Mouse (Mus musculus): ENCODE results near the gene Gstt4.
"Not testable (repeated sequence)": the region's sequence is repeated elsewhere in the genome, so short reads cannot be mapped to it uniquely, and the experiment has no call there.

Gene Gstt4

DNA sequence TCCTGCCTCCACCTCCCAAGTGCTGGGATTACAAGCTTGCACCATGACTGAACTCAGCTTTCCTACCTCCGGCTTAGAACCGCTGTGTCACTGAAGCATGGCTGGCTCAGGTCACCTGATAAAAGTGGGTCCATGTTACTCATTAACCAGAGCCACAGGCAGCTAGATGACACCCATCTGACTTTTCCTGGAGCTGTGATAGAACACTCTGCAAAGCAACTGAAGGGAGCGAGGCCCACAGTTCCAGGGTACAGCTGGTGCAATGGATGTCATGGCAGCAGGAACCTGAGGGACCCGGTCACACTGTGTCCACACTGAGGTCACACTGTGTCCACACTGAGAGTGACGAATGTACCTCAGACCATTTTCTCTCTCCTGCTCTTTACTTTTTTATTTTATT is 32.5 kb downstream of the Gstt4 start:
- no peak for DNase-seq (ENCODE audit: extremely low spot score, low read depth, low spot score)

DNA sequence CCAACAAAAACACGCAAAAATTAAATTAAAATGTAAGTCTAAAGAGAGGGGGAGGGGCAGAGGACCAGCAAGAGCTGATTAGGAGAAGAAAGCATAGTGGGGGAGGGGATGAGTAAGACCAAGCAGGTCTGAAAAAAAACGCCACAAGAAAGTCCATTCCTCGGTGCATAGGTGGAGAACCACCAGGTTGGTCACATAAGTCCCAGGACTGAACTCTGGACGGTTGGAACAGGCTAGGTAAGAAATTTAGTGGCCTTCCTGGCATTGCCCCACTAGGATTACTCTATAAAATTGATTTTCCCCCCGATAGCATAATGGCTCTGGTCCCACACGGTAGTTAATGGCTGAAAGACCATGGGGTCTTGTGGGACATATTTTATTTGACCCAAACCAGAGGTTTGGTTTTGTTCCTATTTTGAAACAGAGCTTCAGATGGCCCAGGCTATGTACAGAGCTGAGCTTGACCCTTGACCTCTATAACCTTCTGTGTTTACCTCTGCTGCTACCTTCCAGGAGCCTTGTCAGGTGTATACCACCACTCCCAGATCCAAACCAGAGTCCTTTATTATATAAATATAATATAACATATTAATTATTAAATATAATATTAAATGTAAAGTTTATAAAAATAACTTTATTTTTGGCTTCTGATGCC is 33.1 kb downstream of the Gstt4 start:
- no peak for DNase-seq (ENCODE audit: extremely low spot score, low read depth, low spot score)

DNA sequence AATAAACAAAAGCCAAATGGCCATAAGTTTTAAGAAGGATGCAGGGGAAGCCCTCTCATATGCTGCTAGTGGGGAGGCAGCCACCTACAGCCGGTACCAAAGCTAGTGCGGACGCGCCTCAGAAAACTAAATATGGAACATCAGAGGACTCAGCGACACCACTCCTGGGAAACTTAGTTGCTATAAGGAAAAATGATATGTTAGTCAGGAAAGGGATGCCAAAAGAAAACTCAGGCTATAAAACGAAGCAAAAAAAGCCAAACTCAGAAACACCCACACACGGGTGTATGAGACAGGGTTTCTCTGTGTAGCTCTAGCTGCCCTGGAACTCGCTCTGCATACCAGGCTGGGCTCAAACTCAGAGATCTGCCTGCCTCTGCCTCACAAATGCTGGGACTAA is 34.1 kb downstream of the Gstt4 start:
- DNase-seq (ENCODE audit: extremely low spot score, low read depth, low spot score) = no peak

DNA sequence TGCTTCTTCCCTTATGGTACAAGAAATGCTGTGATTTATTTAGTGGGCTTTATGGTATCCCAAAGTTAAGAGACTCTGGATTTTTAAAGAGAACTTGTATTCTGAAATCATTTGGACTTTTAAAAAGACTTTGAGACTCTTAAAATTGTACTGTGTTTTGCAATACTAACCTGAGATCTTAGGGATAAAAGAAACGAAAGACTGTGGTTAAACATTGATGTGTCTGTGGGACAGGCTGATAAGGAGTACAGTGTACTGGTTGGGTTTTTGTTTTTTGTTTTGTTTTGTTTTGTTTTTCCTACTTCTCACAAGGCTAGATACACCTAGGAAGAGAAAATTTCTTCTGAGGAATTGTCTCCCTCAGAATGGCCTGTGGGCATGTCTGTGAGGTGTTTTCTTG is 36.9 kb downstream of the Gstt4 start:
- no peak for DNase-seq (ENCODE audit: extremely low spot score, low read depth, low spot score)

DNA sequence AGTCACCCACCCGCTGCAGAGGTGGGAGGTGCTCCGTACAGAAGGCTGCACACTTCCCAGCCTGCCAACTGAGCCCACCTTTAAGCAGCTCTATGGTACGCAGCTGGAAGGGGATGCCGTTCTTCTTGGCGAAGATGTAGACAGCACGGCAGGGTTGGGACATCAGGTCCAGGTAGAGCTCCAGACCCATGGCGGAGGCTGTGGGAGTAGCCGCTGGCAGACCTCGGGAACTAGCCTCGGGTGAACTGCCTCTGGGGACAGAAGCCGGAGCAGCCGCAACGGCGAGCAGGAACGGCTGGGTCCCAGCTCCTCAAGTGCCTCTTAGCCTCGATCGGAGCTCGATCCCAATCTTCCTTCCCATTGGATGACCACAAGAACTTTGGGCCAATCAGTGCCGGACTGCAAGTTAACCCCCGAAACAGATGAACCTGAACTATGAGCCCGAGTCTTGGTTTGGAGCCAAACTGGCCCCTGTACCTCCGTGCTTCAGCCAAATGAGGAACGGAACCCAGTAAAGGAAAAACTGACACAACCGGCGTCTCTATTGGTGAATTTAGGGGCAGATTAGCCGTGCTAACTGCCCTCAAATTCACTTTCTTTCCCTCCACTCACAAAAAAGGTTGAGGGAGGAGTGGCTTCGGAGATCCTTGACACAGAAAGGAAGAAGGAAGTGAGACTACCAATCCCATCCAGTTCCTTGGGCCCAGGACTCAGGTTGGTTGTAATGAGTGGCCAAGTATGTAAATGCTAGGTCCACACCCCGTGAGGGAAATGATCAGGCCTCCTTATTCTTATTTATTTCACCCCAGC is 41.4 kb downstream of the Gstt4 start, which contains the start of the genes Gm20441 and Gstt3:
TSS of gene Gm20441 (minus strand) at position 186 of the 810 bp plus-strand sequence.
TSS of gene Gstt3 (minus strand) at position 646 of the 810 bp plus-strand sequence.
- no peak for DNase-seq (ENCODE audit: extremely low spot score, low read depth, low spot score)

DNA sequence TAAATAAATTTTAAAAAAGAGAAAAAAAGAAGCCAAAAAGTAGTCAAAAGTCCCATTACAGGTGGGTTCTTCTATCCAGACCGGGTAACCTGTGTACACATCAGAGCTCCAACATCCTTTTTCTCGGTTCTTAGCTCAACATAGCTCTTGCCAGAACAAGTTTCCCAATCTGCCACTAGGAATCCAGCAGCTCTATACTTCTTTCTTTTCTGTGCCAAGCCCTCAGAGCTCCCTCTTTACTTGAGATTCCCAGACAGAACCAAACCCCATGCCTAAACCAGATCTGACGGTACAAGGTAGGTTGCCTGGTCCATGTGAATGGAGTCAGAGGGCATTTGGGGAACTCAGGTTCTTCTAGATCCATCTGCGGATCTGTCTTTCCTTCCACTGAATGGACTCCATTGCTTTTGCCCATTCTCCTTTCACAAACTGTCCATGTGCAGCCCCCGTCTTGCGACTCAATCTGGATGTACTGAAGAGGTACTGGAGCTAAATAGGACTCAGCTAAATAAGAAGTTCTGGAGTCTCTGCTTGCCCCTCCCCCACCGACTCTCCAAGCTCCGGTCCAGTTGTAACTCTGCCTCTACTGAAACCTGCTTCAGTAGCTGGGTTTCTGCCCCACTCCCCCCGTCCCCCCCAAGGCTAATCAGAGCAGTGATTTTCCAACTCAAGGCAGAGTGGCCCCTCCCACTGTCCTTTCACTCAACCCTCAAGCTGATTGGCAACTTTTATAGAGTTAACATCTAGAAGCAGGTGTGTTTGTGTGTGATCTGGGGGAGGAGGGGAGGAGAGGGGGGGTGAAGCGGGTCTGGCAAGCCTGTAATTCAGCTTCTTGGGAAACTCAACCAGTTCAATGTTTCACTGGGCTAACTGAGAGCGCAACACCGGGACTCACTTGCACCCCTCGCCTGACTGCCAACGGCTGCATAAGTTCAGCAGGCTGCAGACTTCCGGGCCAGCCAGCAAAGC is 42.9 kb downstream of the Gstt4 start:
- no peak for DNase-seq (ENCODE audit: extremely low spot score, low read depth, low spot score)

DNA sequence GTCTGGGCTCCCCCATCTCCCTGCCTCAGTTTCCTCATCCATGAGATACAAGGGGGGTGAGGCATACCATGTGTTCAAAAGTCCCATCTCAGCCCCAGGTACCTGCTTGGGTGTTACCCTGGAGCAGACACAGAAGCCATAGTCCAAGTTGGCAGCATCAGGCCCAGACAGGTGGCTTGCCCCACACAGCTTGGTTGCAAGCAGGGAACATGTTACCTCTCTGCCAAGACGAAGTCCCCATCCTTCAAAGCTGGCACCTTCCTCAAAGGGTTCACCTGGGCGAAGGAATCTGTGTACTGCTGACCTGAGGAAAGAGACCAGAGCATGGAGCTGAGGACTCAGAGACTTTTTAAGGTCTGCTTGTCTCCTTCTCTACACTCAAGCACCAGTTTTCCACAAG is 44.5 kb downstream of the Gstt4 start:
- DNase-seq (ENCODE audit: extremely low spot score, low read depth, low spot score) = no peak

DNA sequence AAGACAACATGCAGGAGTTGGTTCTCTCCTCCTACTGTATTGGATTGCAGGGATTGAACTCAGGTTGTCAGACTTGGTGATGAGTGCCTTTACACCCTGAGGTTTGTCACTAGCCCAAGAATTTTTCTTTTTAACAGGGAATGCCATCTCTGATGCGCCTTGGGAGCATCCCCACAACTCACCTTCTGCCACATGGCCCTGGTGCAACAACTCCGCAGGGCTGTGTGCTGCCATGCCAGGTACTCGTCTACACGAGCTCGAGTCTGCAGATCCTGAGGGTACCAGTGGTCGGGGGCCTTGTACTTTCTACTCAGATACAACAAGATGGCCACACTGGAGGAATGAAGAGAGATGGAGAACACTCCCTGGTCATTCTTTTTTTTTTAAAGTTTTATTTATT is 45.8 kb downstream of the Gstt4 start:
- no peak for DNase-seq (ENCODE audit: extremely low spot score, low read depth, low spot score)

DNA sequence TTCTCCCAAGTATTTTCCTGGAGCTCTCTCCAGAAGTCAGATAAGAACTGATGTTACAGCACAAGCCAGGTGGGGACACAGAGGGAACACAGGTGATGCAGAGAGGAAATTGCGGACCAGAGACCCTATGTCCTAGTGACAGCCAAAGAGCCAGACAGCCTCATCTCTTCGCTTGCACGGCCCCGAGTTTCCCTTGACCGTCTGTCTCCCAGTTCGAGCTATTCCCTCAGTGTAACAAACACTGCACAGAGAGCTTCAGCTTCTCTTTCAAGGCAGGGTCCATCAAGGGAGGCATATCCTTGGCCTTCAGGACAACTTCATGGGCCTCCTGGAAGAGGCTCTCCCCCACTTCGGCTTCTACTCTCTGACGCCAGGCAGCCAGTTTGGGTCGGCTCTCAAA is 47.8 kb downstream of the Gstt4 start:
- no peak for DNase-seq (ENCODE audit: extremely low spot score, low read depth, low spot score)

DNA sequence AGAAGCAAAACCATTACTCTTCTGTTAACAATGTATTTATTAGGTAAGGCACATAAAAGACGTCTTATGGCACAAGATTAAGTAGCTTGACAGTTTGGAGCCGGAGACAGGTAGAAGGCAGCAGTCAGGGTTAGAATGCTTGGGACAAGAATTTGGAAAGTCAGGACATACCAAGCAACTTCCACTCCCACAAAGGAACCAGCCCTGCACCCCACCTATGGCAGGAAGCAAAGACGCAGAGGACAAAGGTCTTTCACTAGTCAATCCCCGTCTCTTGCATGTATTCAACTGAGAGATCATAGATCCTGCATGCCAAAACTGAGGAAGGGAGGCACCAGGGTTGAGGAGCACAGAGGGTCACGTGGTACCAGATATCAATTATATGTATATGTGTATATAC is 48.2 kb downstream of the Gstt4 start:
- no peak for DNase-seq (ENCODE audit: extremely low spot score, low read depth, low spot score)

DNA sequence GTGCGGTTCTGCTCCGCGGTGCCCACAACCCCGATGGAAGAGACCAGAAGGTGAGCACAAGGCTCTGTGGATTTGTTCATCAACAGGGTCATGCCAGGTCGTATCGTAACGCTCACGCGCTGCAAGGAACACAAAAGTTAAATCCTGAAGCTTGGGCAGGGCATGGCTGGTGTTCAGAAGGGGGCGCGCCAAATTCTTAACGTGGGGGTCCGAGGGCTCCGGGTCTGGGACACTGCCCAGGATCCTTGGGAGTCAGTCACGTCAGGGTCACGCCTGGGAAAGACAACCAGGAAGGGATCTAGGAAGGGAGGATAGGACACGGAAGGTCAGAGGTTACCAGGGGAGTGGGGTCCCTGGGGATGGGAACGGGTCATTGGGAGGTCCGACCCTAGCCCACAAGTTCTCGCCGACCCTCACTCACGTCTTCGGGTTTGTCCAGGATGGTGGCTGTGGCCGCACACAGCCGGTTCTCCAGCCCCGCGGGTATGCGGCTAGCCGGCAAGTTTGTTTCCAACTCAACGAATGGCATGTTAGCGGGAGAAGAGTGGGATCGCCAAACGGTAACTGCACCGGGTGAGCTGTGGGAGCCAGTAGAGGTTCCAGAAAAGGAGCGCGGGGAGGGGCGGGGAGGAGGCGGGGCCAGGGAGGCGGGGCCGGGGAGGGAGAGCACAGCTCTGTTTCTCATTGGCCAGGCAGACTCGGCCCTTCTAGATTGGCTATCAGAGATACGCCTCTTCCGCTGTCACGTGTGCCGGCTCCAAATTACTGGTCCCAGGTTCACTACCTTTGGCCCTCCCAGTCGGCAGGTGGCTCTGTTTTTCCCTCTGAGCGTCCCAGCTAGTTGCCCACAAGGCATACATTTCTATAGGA is 49.3 kb downstream of the Gstt4 start, which contains the start of gene Ddt:
TSS of gene Ddt (minus strand) at position 620 of the 870 bp plus-strand sequence.
- DNase-seq (ENCODE audit: extremely low spot score, low read depth, low spot score) = no peak

DNA sequence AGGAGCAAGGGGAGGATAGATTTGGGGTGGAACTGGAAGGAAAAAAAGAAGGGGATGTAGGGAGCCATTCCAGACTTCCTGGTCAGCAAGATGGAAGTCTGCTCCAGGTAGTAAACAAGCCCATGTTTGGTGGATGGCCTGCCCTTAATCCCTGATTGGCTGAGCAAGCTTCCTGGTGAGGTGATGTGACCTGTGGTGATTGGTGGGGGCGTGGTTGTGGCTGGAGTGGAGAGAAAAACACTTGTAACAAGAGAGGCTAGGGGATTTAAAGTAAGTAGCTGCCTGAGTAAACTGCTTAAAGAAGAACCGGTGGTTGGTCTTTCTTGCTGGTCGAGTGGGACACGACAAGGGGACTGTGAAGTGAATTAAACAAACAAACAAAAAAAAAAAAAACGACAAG is 54.6 kb downstream of the Gstt4 start:
- DNase-seq (ENCODE audit: extremely low spot score, low read depth, low spot score) = not testable (repeated sequence)

DNA sequence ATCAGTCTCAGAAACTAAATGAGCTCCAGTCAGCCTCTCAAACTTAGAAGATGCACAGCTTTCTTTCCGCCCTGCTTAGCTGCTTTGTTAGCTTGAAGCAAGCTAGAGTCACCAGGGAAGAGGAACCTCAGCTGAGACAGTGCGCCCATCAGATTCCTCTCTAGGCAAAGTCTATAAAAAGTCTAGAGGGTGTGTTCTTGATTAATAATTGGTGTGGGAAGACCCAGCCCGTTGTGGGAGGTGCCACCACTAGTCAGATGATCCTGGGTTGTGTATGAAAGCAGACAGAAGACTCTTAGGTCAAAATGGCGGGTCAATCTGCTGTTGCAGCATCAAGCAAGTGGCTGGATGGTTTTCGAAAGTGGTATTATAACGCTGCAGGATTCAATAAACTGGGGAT is 55.5 kb downstream of the Gstt4 start:
- no peak for DNase-seq (ENCODE audit: extremely low spot score, low read depth, low spot score)
